Mouse (Mus musculus): ENCODE measurements around the gene Zfp536.

- TF ChIP-seq CTCF (IDR thresholded peaks at IDR 0.05; ENCODE audit: low read depth, low read length) (no peak), POLR2A (IDR thresholded peaks at IDR 0.05; ENCODE audit: borderline replicate concordance, low read depth, low read length) (no peak)
Observed at GRCm38 (mm10) chr7:37464186-37464721, 309.2 kb downstream of the Zfp536 start.

All from bone marrow macrophage, adult 2 months (primary cell).